Mouse (Mus musculus) left cerebral cortex, postnatal 25 days (tissue): ENCODE measurements at regions not wholly inside any gene's neighbourhood (a gene's known extent, or its start where the extent isn't known, plus 50 kb on each side); places are given as distances from the start of the nearest gene placed in this dataset.

Source experiments
- DNase-seq, 2 experiments: peaks; one replicate each; pipeline ENCODE4 v3.0.0; 2022; ENCODE audit warnings: low spot score in 2 of 2, mixed read lengths in 1 of 2
- intact Hi-C: fragments of 180-260 bp; cut with DNase I; formaldehyde crosslinking; loops from one replicate; pipeline ENCODE4 v1.15.1; 2025

DNA sequence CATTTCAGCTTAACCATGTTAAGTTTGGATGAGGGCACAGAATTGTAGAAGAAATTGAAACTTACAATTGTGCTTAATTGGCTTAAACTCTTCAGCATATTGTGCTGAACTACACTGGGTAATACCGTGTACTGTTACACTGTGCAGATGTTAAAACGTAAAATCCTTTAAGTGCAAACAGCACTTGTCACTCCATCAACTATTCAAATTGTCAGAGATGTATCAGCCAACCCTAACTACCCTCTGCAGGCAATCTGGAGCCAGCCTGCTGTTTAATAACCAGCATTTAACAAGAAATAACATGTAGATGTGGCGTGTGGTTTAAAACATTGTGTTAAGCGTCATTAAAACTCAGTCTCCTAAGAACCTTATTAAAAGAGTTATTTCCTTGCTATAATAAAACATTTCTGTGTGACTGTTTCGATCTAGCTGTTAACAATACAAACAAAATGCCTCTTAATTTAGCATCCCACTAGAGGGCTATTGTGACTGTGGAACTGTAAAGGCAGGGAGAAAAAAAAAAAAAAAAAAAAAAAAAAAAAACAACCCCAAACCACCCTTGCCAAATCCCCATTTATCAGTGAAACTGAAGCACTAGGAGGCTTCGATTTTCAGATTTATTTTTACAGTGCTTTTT is 845.0 kb downstream of the D3Ertd751e start:
- intact Hi-C loops: no loop called here
- no peak for DNase-seq

DNA sequence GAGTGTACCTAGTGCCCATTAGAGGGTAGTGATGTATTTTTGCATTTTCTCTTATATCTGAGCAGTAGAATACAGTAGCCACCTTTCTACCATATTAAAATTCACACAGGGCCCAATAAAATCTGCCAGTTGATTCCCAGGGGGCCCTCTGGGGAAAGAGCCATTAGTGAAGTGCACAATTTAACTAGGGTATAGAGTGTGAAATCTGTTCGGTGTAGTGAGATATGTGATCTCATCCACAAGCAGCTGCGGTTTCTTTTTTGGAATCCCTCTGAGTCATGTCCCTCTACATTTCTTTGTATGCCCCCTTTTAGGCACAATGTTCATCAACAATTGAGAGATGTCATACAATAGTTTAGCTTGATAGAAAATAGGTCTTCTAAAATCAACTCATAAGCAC is 847.1 kb downstream of the D3Ertd751e start:
- intact Hi-C loops: no loop called here
- peak in 1 of 2 experiments; percentile 24 for DNase-seq

DNA sequence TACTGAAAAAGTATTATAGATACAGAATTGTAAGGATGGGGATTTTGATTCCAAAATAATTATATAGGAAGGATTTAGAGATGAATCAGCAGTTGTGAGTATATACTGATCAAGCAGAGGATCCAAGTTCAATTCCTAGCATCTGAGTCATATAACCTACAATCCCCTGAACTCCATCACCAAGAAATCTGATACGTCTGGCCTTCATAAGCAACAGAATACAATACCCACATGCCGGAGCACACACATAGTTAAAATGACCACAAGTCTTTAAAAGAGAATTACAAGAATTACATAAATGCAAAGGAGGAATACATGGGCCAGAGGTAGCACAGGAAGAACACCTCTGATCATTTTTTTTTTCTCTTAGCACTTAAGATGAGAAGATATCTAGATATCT is 847.7 kb downstream of the D3Ertd751e start:
- intact Hi-C loops: no loop called here
- no peak for DNase-seq

DNA sequence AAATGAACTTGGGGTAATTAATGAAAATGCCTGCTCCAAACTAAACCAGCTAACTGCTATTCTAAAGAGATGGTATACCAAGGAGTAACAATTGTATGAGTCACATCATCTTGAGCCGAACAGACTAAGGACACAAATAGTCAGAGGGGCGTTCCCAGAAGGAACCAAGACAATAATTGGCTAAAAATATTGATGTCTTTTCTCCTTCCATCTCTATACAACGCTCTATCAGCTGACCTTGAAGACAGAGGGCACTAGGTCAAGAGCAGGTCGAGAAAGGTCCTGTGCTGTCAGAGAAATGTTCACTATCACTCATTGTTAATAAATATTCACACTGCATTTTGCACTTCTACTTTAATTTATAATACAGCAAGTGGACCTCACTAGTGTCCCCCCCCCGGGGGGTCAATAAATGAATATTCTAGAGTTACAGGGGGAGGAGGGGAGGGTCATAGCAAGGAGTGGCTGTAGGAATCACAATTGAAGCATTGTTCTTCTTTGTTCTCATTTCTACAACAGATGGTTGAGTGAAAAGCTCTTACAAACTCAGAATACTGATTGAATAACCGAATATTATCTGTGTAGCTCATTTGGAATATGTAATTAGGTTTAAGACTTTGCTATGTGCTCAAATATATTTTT is 851.5 kb downstream of the D3Ertd751e start:
- intact Hi-C loops: no loop called here
- DNase-seq: no peak

DNA sequence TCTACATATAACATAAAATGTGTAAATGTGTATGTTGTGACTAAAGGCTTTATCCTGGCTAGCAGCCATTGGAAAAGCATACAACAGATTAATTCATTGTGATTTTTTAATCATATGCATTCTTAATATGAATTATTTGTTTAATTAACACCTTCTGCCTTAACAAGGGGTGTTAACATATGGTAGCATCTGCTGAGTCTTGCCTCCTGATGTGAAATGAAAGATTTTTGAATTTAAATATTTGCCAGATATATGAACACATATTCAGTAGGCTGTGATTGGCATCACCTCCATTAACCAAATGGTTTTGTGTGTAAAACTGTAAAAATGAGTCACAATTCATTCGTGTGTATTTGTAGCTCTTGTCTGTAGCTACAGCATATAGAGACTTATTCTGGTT is 854.3 kb downstream of the D3Ertd751e start:
- intact Hi-C loops: no loop called here

More for the DNA sequence above, 854.3 kb downstream of the D3Ertd751e start:
- DNase-seq: no peak
